Mouse (Mus musculus): ENCODE measurements around the gene Pgm5. TPM values are rescaled to one million over a fixed set of nuclear protein-coding genes. Genes with fewer than 3 reads are reported as not detected.

The Pgm5 gene
- polyA plus RNA-seq, 1 experiment from 2014 or later: 8.8 TPM

DNA sequence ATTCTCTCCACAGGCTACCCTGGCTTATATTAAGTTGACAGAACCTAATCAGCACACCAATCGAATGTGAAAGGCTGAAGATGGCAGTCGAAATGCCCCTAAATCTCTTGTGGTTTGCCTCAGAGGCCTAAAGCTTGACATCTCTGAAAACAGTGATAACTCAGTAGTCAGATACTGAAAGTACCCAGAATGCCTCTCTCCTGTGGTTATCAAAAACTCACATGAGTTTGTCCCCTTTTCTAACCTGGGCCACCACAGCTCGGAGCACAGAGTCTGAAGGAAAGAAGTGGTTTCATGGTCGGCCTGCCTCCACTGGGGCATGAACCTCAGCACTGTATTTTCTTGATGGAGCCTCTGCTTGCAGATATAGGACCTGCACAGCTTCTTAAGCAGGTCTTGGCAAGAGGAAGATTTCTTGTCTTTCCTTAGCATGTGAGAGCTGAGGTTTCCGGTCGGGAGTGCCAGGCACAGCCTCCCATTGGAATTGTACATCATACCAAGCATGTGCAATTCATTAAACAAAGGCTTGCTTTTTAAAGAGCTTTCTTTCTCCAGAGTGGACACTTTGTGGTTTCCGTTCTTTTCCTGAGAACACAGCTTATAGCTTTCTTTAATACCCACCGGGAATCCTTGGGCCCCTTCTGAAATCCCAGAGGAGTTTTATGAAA is 215.4 kb downstream of the Pgm5 start:
- H3K4me1 ChIP-seq (replicated peaks; ENCODE audit: control insufficient read depth, insufficient read depth, low read length): peaks cover 2% of the 10 kb centered on the region; the same call in 1 of the 2 replicates
- 69% methylated on average over 8 of the region's 8 CpGs for WGBS
- no peaks in the 10 kb centered on the region for H3K36me3 ChIP-seq (ENCODE audit: control insufficient read depth, insufficient read depth, low read length)
- no peak overlapping the region for H3K4me2 ChIP-seq (ENCODE audit: low read length)
- no peaks in the 10 kb centered on the region for H3K9me3 ChIP-seq (ENCODE audit: control insufficient read depth, low read length)
- H3K27me3 ChIP-seq (replicated peaks; ENCODE audit: control insufficient read depth, insufficient read depth, low read length): no peaks in the 10 kb centered on the region
- ATAC-seq (replicated peaks; ENCODE audit: low FRiP score, low TSS enrichment, low read depth) (no peak), DNase-seq (ENCODE audit: low spot score) (no peak)
- no peak overlapping the region for H3K9ac ChIP-seq (ENCODE audit: low read length)
- H3K4me3 ChIP-seq (ENCODE audit: low read depth, low read length): no peak overlapping the region
- no peak overlapping the region for H3K27ac ChIP-seq (ENCODE audit: low read depth)

DNA sequence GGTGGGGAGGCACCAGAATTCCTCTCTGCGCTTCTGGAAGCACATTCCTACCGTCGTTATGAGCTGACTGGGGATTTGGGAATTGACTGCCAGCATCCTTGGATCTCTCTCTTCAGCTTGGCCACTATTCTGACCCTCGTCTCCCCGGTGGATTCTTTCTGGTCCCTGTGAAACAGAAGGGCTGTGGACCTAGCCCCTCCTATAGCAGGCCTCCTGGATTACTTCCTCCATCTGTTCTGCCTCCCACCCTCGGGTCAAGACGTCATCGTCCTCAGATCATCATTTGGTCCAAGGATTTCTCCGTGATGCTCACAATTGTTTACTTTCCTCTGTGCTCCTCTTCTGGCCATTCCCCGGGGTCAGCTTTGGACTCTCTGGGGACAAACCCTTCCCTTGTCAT is 216.7 kb downstream of the Pgm5 start:
- Histone ChIP-seq H3K4me1 (replicated peaks; ENCODE audit: control insufficient read depth, insufficient read depth, low read length) (peaks cover 2% of the 10 kb centered on the region; the same call in 1 of the 2 replicates), H3K4me2 (ENCODE audit: low read length) (no peak overlapping the region), H3K27ac (ENCODE audit: low read depth) (no peak overlapping the region), H3K4me3 (ENCODE audit: low read depth, low read length) (no peak overlapping the region), H3K9ac (ENCODE audit: low read length) (no peak overlapping the region), H3K36me3 (ENCODE audit: control insufficient read depth, insufficient read depth, low read length) (no peaks in the 10 kb centered on the region), H3K9me3 (ENCODE audit: control insufficient read depth, low read length) (no peaks in the 10 kb centered on the region), H3K27me3 (replicated peaks; ENCODE audit: control insufficient read depth, insufficient read depth, low read length) (no peaks in the 10 kb centered on the region)
- 41% methylated on average over 10 of the region's 10 CpGs for WGBS
- ATAC-seq (replicated peaks; ENCODE audit: low FRiP score, low TSS enrichment, low read depth): no peak
- no peak for DNase-seq (ENCODE audit: low spot score)

DNA sequence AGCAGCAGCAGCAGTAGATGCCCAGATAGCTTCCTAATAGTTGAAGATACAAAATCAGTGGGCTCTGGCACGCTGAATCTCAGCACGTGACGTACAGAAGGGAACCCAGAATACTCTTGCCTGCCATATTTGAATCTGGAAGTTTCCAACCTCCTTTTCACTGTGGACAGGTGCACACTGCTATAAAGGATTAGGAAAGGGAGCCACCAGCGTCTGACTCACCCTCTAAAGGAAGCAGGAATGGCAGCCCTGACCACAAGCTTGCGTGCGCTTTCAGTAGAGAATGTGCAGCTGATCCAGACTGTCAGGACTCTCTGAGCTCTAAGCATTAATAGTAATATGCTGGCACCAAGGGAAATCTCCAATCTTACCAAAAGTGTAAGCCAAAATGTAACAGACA is 220.7 kb downstream of the Pgm5 start:
- ATAC-seq (replicated peaks; ENCODE audit: low FRiP score, low TSS enrichment, low read depth): no peak
- H3K36me3 ChIP-seq (ENCODE audit: control insufficient read depth, insufficient read depth, low read length): no peaks in the 10 kb centered on the region
- 87% methylated on average over 6 of the region's 6 CpGs for WGBS

DNA sequence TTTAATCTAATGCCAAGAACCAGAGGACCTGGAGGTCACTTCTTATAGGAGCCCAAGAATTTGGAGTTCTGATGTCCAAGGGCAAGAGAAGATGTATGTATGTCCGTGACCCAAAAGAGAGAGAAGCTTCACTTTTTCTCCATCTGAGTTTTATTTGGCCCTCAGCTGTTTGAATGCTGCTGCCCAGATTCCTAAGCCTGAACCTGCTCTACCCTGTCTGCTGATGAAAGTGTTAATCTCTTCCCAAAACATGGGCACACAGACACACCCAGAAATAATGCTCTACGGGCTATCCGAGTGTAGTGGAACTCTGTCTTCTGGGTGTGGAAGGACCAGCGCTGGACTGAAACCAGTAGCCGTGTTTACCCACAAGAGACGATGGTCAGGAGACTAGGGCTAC is 223.7 kb downstream of the Pgm5 start:
- H3K4me2 ChIP-seq (ENCODE audit: low read length): no peak overlapping the region
- no peaks in the 10 kb centered on the region for H3K9me3 ChIP-seq (ENCODE audit: control insufficient read depth, low read length)
- H3K4me1 ChIP-seq (replicated peaks; ENCODE audit: control insufficient read depth, insufficient read depth, low read length): no peaks in the 10 kb centered on the region
- H3K27me3 ChIP-seq (replicated peaks; ENCODE audit: control insufficient read depth, insufficient read depth, low read length): no peaks in the 10 kb centered on the region
- H3K9ac ChIP-seq (ENCODE audit: low read length): no peak overlapping the region
- H3K36me3 ChIP-seq (ENCODE audit: control insufficient read depth, insufficient read depth, low read length): no peaks in the 10 kb centered on the region
- ATAC-seq (replicated peaks; ENCODE audit: low FRiP score, low TSS enrichment, low read depth) (no peak), DNase-seq (ENCODE audit: low spot score) (no peak)
- 91% methylated on average over 6 of the region's 6 CpGs for WGBS
- no peak overlapping the region for H3K27ac ChIP-seq (ENCODE audit: low read depth)
- H3K4me3 ChIP-seq (ENCODE audit: low read depth, low read length): no peak overlapping the region

More for the DNA sequence above, 220.7 kb downstream of the Pgm5 start:
- Histone ChIP-seq H3K27ac (ENCODE audit: low read depth) (no peak overlapping the region), H3K9me3 (ENCODE audit: control insufficient read depth, low read length) (no peaks in the 10 kb centered on the region), H3K4me3 (ENCODE audit: low read depth, low read length) (no peak overlapping the region), H3K4me2 (ENCODE audit: low read length) (no peak overlapping the region), H3K27me3 (replicated peaks; ENCODE audit: control insufficient read depth, insufficient read depth, low read length) (no peaks in the 10 kb centered on the region), H3K9ac (ENCODE audit: low read length) (no peak overlapping the region), H3K4me1 (replicated peaks; ENCODE audit: control insufficient read depth, insufficient read depth, low read length) (peaks cover 2% of the 10 kb centered on the region; the same call in 1 of the 2 replicates)
- DNase-seq (ENCODE audit: low spot score): no peak

DNA sequence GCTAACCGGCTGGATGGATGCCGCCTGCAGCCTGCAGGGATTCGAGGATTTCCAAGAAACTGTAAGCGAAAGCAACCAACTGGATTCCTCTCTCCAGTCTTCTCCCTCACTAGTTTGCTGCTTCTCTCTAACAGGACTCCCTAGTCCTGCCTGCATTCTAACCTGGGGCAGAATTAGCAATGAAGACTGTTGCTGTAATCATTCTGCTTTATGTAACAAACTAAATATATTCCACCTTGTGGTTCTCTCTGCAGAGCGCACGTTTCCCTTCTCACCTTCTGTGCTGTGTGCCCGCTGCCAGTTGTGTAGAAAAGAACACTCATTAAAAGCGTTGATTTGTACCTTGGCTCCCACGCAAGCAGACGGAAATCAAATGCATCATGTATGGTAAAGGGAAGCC is 225.0 kb downstream of the Pgm5 start:
- H3K4me2 ChIP-seq (ENCODE audit: low read length): no peak overlapping the region
- no peak overlapping the region for H3K4me3 ChIP-seq (ENCODE audit: low read depth, low read length)
- no peak overlapping the region for H3K9ac ChIP-seq (ENCODE audit: low read length)
- 84% methylated on average over 10 of the region's 10 CpGs for WGBS
- no peak overlapping the region for H3K27ac ChIP-seq (ENCODE audit: low read depth)
- H3K36me3 ChIP-seq (ENCODE audit: control insufficient read depth, insufficient read depth, low read length): no peaks in the 10 kb centered on the region
- H3K27me3 ChIP-seq (replicated peaks; ENCODE audit: control insufficient read depth, insufficient read depth, low read length): no peaks in the 10 kb centered on the region
- ATAC-seq (replicated peaks; ENCODE audit: low FRiP score, low TSS enrichment, low read depth) (no peak), DNase-seq (ENCODE audit: low spot score) (no peak)
- H3K9me3 ChIP-seq (ENCODE audit: control insufficient read depth, low read length): no peaks in the 10 kb centered on the region
- no peaks in the 10 kb centered on the region for H3K4me1 ChIP-seq (replicated peaks; ENCODE audit: control insufficient read depth, insufficient read depth, low read length)

DNA sequence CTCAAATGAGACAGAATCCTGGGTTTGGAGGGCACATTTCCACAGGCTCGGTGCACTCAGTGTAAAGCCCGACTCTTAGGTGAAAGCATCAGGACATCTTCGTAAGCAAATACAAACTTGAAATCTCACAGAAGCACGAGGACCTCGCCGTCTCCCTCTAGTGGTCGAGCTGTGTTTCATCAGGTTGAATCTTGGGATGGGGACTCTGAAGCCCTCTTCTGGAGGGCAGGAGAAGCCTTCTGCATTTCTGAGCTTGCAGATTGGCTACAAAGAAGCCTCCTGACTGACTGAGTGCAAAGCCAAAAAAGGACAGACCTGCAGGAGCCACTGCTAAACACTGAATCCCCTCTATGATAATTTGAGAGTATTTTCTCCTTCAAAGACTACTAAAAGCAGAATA is 227.1 kb downstream of the Pgm5 start:
- H3K4me1 ChIP-seq (replicated peaks; ENCODE audit: control insufficient read depth, insufficient read depth, low read length): no peaks in the 10 kb centered on the region
- WGBS: 4% methylated on average over 7 of the region's 7 CpGs
- H3K9ac ChIP-seq (ENCODE audit: low read length): no peak overlapping the region
- no peaks in the 10 kb centered on the region for H3K36me3 ChIP-seq (ENCODE audit: control insufficient read depth, insufficient read depth, low read length)
- DNase-seq (ENCODE audit: low spot score) (peak; percentile 88), ATAC-seq (replicated peaks; ENCODE audit: low FRiP score, low TSS enrichment, low read depth) (peak; percentile 12; the same call in 1 of the 2 replicates)
- no peaks in the 10 kb centered on the region for H3K9me3 ChIP-seq (ENCODE audit: control insufficient read depth, low read length)
- no peak overlapping the region for H3K4me2 ChIP-seq (ENCODE audit: low read length)
- H3K27ac ChIP-seq (ENCODE audit: low read depth): no peak overlapping the region
- no peaks in the 10 kb centered on the region for H3K27me3 ChIP-seq (replicated peaks; ENCODE audit: control insufficient read depth, insufficient read depth, low read length)
- no peak overlapping the region for H3K4me3 ChIP-seq (ENCODE audit: low read depth, low read length)

Other genes starting within 250 kb of the Pgm5 start
- 8.7 and 8.9 TPM in 2 replicates for gene Tmem252, start 187.8 kb downstream of the Pgm5 start, polyA plus RNA-seq (2014; fragmentation: Nextera tagmentation; extraction: Ambion mirVana)
- 280 and 300 TPM in 2 replicates for gene Gm10053, start 13.8 kb upstream of the Pgm5 start, polyA plus RNA-seq (2014; fragmentation: Nextera tagmentation; extraction: Ambion mirVana)
- not detected in 2 replicates for gene Foxd4, start 39.3 kb upstream of the Pgm5 start, polyA plus RNA-seq (2014; fragmentation: Nextera tagmentation; extraction: Ambion mirVana)
- gene Cbwd1, start 99.8 kb upstream of the Pgm5 start, polyA plus RNA-seq (2014; fragmentation: Nextera tagmentation; extraction: Ambion mirVana): 15.4 and 18.8 TPM in 2 replicates
- 3.3 and 4.5 TPM in 2 replicates for gene Dock8, start 137.7 kb upstream of the Pgm5 start, polyA plus RNA-seq (2014; fragmentation: Nextera tagmentation; extraction: Ambion mirVana)